Mouse (Mus musculus): ENCODE measurements around the gene Tbp. TPM values are rescaled to one million over a fixed set of nuclear protein-coding genes. Genes with fewer than 3 reads are reported as not detected.

Gene Tbp
- total and polyA plus RNA-seq, 3 experiments: 38.5 to 490 (median 79.6) TPM

GRCm38 (mm10) chr17:15526304-15526703 lies 26.6 kb downstream of the Tbp start:
- Histone ChIP-seq H3K9me3 (replicated peaks; ENCODE audit: insufficient read depth, low read length) (no peaks in the 10 kb centered on the region), H3K4me1 (ENCODE audit: control insufficient read depth in 1 of 2, insufficient read depth in 2 of 2, low read length in 2 of 2) (peaks cover 24 to 29% of the 10 kb centered on the region in 2 experiments), H3K79me2 (ENCODE audit: control insufficient read depth, insufficient read depth, low read length, poor library complexity) (peaks cover 18% of the 10 kb centered on the region), H3K36me3 (ENCODE audit: control insufficient read depth in 1 of 2, insufficient read depth in 2 of 2, low read length in 2 of 2) (peaks cover 28 to 49% of the 10 kb centered on the region in 2 experiments), H3K4me3 (ENCODE audit: control insufficient read depth in 1 of 2, insufficient read depth in 1 of 2, low read depth in 2 of 2, low read length in 2 of 2) (peak overlapping the region; percentile 66 to 99), H3K27ac (ENCODE audit: control insufficient read depth, low read depth, low read length) (peak overlapping the region; percentile 66), H3K9ac (ENCODE audit: control insufficient read depth, low read depth, low read length, poor library complexity, severe bottlenecking) (peak overlapping the region; percentile 78), H3K27me3 (ENCODE audit: control insufficient read depth in 1 of 2, insufficient read depth in 2 of 2, low read length in 2 of 2) (no peaks in the 10 kb centered on the region)
- peak; percentile 60 for DNase-seq (ENCODE audit: low read depth, low spot score)
- TF ChIP-seq USF1 (IDR thresholded peaks at IDR 0.05; ENCODE audit: low read depth, low read length) (no peak), USF2 (IDR thresholded peaks at IDR 0.05; ENCODE audit: borderline replicate concordance in 1 of 2, insufficient read depth in 1 of 2, low read depth in 1 of 2, low read length in 2 of 2) (no peak), TBP (IDR thresholded peaks at IDR 0.05; ENCODE audit: low read depth, low read length) (no peak), ZMIZ1 (IDR thresholded peaks at IDR 0.05; ENCODE audit: low read depth, low read length) (no peak), RCOR1 (IDR thresholded peaks at IDR 0.05; ENCODE audit: low read depth, low read length) (no peak), E2F4 (IDR thresholded peaks at IDR 0.05; ENCODE audit: borderline replicate concordance, low read depth, low read length) (no peak), ZC3H11A (IDR thresholded peaks at IDR 0.05; ENCODE audit: low read depth, low read length) (no peak), GABPA (IDR thresholded peaks at IDR 0.05; ENCODE audit: low read depth, low read length) (no peak), POLR2AphosphoS2 (IDR thresholded peaks at IDR 0.05; ENCODE audit: low read length) (no peak; the same call in 1 of the 2 replicates), MXI1 (IDR thresholded peaks at IDR 0.05; ENCODE audit: low read depth, low read length) (no peak), JUND (IDR thresholded peaks at IDR 0.05; ENCODE audit: low read depth, low read length) (no peak), MAX (IDR thresholded peaks at IDR 0.05; ENCODE audit: low read length) (no peak)

GRCm38 (mm10) chr17:15526986-15527810 lies 27.5 kb downstream of the Tbp start, which contains the start of gene Pdcd2:
Gene Pdcd2 (minus strand): TSS chr17:15527301.
- Histone ChIP-seq H3K4me1 (ENCODE audit: control insufficient read depth in 1 of 2, insufficient read depth in 2 of 2, low read length in 2 of 2) (peaks cover 24 to 29% of the 10 kb centered on the region in 2 experiments), H3K36me3 (ENCODE audit: control insufficient read depth in 1 of 2, insufficient read depth in 2 of 2, low read length in 2 of 2) (peaks cover 22 to 49% of the 10 kb centered on the region in 2 experiments), H3K27ac (ENCODE audit: control insufficient read depth, low read depth, low read length) (peak within 1 kb of the TSS; percentile 97), H3K9ac (ENCODE audit: control insufficient read depth, low read depth, low read length, poor library complexity, severe bottlenecking) (peak within 1 kb of the TSS; percentile 83), H3K9me3 (replicated peaks; ENCODE audit: insufficient read depth, low read length) (no peaks in the 10 kb centered on the region), H3K27me3 (ENCODE audit: control insufficient read depth in 1 of 2, insufficient read depth in 2 of 2, low read length in 2 of 2) (no peaks in the 10 kb centered on the region), H3K79me2 (ENCODE audit: control insufficient read depth, insufficient read depth, low read length, poor library complexity) (peaks cover 18% of the 10 kb centered on the region), H3K4me3 (ENCODE audit: control insufficient read depth in 1 of 2, insufficient read depth in 1 of 2, low read depth in 2 of 2, low read length in 2 of 2) (peak within 1 kb of the TSS; percentile 66 to 99)
- DNase-seq (ENCODE audit: low read depth, low spot score): peak; percentile 97
- TF ChIP-seq ELF1 (IDR thresholded peaks at IDR 0.05; ENCODE audit: low read depth, low read length) (peak; percentile 87), NELFE (IDR thresholded peaks at IDR 0.05; ENCODE audit: low read depth, low read length) (peak; percentile 94), MYC (IDR thresholded peaks at IDR 0.05; ENCODE audit: low read depth, low read length) (peak; percentile 64; the same call in 1 of the 2 replicates), MXI1 (IDR thresholded peaks at IDR 0.05; ENCODE audit: low read depth, low read length) (peak; percentile 88; the same call in 1 of the 2 replicates), RAD21 (IDR thresholded peaks at IDR 0.05; ENCODE audit: low read depth, low read length) (no peak), BHLHE40 (IDR thresholded peaks at IDR 0.05; ENCODE audit: borderline replicate concordance, low read depth, low read length) (peak; percentile 87; the same call in 1 of the 2 replicates), MAX (IDR thresholded peaks at IDR 0.05; ENCODE audit: low read length) (peak; percentile 94), EP300 (IDR thresholded peaks at IDR 0.05; ENCODE audit: low read depth in 1 of 2, low read length in 2 of 2) (no peak), USF1 (IDR thresholded peaks at IDR 0.05; ENCODE audit: low read depth, low read length) (peak; percentile 96), MYB (IDR thresholded peaks at IDR 0.05; ENCODE audit: low read depth, low read length) (0 out of 2 replicates have a peak, but pooled peaks have one; percentile 11), HCFC1 (IDR thresholded peaks at IDR 0.05; ENCODE audit: low read depth, low read length) (peak; percentile 82), SMC3 (IDR thresholded peaks at IDR 0.05; ENCODE audit: low read depth, low read length) (no peak), ZMIZ1 (IDR thresholded peaks at IDR 0.05; ENCODE audit: low read depth, low read length) (peak; percentile 88; the same call in 1 of the 2 replicates), TBP (IDR thresholded peaks at IDR 0.05; ENCODE audit: low read depth, low read length) (peak; percentile 96), POLR2AphosphoS2 (IDR thresholded peaks at IDR 0.05; ENCODE audit: low read length) (peak; percentile 92; the same call in 1 of the 2 replicates), JUND (IDR thresholded peaks at IDR 0.05; ENCODE audit: low read depth, low read length) (no peak), ETS1 (IDR thresholded peaks at IDR 0.05; ENCODE audit: low read depth, low read length) (no peak), SIN3A (IDR thresholded peaks at IDR 0.05; ENCODE audit: low read length) (peak; percentile 72), GATA1 (IDR thresholded peaks at IDR 0.05; ENCODE audit: low read depth, low read length) (peak; percentile 28; the same call in 1 of the 2 replicates), MEF2A (IDR thresholded peaks at IDR 0.05; ENCODE audit: extremely low read depth, insufficient replicate concordance, low read depth, low read length, poor library complexity, severe bottlenecking) (no peak), TCF12 (IDR thresholded peaks at IDR 0.05; ENCODE audit: low read depth, low read length) (peak; percentile 78), POLR2A (IDR thresholded peaks at IDR 0.05; ENCODE audit: control insufficient read depth in 1 of 2, insufficient read depth in 1 of 2, low read depth in 1 of 2, low read length in 2 of 2, poor library complexity in 1 of 2) (peak; percentile 95 to 96), KAT2A (conservative IDR thresholded peaks at IDR 0.05; ENCODE audit: low read depth, low read length) (0 out of 2 replicates have a peak, but pooled peaks have one; percentile 10)
